Mouse (Mus musculus) stomach, embryonic 16.5 days (tissue): ENCODE measurements around the gene Ppih. TPM values are rescaled to one million over a fixed set of nuclear protein-coding genes. Genes with fewer than 3 reads are reported as not detected.
A peak's percentile ranks its signal among the peaks of the same experiment; 100 is the strongest.

Experiments
- ATAC-seq: fragments of 200-750 bp; cut with Nextera tagmentation; 2 replicates; pipeline ENCODE4 v1.8.0; 2017; ENCODE audit warnings: moderate number of reproducible peaks, moderate TSS enrichment; ENCODE audit not compliant: insufficient read depth, low FRiP score
- H3K27ac ChIP-seq: fragments of 300-500 bp; sonication (generic); 2 replicates; pipeline ENCODE4 v1.5.1; 2014; ENCODE audit warnings: low read length
- H3K27me3 ChIP-seq: fragments of 300-500 bp; sonication (generic); 2 replicates; pipeline ENCODE4 v1.6.1; 2014; ENCODE audit warnings: low read length, control low read depth, mixed read lengths; ENCODE audit not compliant: control insufficient read depth, insufficient read depth
- H3K36me3 ChIP-seq: fragments of 300-500 bp; sonication (generic); 2 replicates; pipeline ENCODE4 v1.6.1; 2014; ENCODE audit warnings: low read length; ENCODE audit not compliant: control insufficient read depth, insufficient read depth
- H3K4me1 ChIP-seq: fragments of 300-500 bp; sonication (generic); 2 replicates; pipeline ENCODE4 v1.6.1; 2014; ENCODE audit warnings: low read length, control low read depth, mixed read lengths; ENCODE audit not compliant: control insufficient read depth, insufficient read depth
- H3K4me2 ChIP-seq: fragments of 300-500 bp; sonication (generic); 2 replicates; pipeline ENCODE4 v1.6.1; 2014; ENCODE audit warnings: low read depth, low read length, mixed read lengths
- H3K4me3 ChIP-seq: fragments of 300-500 bp; sonication (generic); replicated peaks from 2 replicates; pipeline ENCODE4 v1.5.1; 2014; ENCODE audit warnings: mild to moderate bottlenecking, low read length
- H3K9ac ChIP-seq: fragments of 300-500 bp; sonication (generic); 2 replicates; pipeline ENCODE4 v1.6.1; 2014; ENCODE audit warnings: low read length
- H3K9me3 ChIP-seq: fragments of 300-500 bp; sonication (generic); replicated peaks from 2 replicates; pipeline ENCODE4 v1.6.1; 2016; ENCODE audit warnings: low read length, control low read depth; ENCODE audit not compliant: control insufficient read depth
- WGBS: fragments of 180-500 bp; shearing (Covaris S2); extraction: QIAGEN DNeasy Blood & Tissue Kit; methylation state at CpG from one replicate; pipeline ENCODE4 v1.1.7; 2014; 5-methylcytosine and 5-hydroxymethylcytosine counted together
- polyA plus RNA-seq: library from polyadenylated mRNA; unstranded; fragments of >200 nt; fragmentation: Nextera tagmentation; extraction: Ambion mirVana; gene quantifications from 2 replicates; pipeline ENCODE4 v1.2.1, GENCODE M21; 2015

Gene Ppih
- polyA plus RNA-seq, 1 experiment from 2014 or later = 70.6 TPM

- H3K4me3 ChIP-seq = no peak overlapping the region
- ATAC-seq = no peak
- no peak overlapping the region for H3K27ac ChIP-seq
- H3K27me3 ChIP-seq = no peaks in the 10 kb centered on the region
- no peaks in the 10 kb centered on the region for H3K9me3 ChIP-seq
- H3K4me2 ChIP-seq = no peak overlapping the region
- H3K9ac ChIP-seq = no peak overlapping the region
- H3K4me1 ChIP-seq = no peaks in the 10 kb centered on the region
- no peaks in the 10 kb centered on the region for H3K36me3 ChIP-seq
- whole genome bisulfite sequencing = 87% methylated on average over 6 of the region's 6 CpGs
These were observed 13.1 kb upstream of the Ppih start for GRCm38 (mm10) chr4:119333487-119333886.

GRCm38 (mm10) chr4:119320896-119321550 lies 677 bp upstream of the Ppih start:
- Histone ChIP-seq H3K9ac (peak overlapping the region; percentile 79), H3K27me3 (no peaks in the 10 kb centered on the region; the same call in 1 of the 2 replicates), H3K9me3 (no peaks in the 10 kb centered on the region), H3K4me3 (peak overlapping the region; percentile 81), H3K27ac (peak overlapping the region; percentile 86), H3K36me3 (no peaks in the 10 kb centered on the region), H3K4me2 (peak overlapping the region; percentile 90), H3K4me1 (peaks cover 16% of the 10 kb centered on the region)
- ATAC-seq = peak; percentile 41; the same call in 1 of the 2 replicates
- 28% methylated on average over 10 of the region's 10 CpGs for whole genome bisulfite sequencing

- no peaks in the 10 kb centered on the region for H3K36me3 ChIP-seq
- H3K4me3 ChIP-seq = no peak overlapping the region
- no peak overlapping the region for H3K9ac ChIP-seq
- no peak overlapping the region for H3K27ac ChIP-seq
- WGBS = 81% methylated on average over 1 of the region's 1 CpGs
- H3K27me3 ChIP-seq = no peaks in the 10 kb centered on the region
- no peaks in the 10 kb centered on the region for H3K4me1 ChIP-seq
- ATAC-seq = no peak
- no peaks in the 10 kb centered on the region for H3K9me3 ChIP-seq
- H3K4me2 ChIP-seq = no peak overlapping the region
These were observed 6.6 kb downstream of the Ppih start for GRCm38 (mm10) chr4:119313756-119314155.

- Histone ChIP-seq H3K27ac (no peak overlapping the region), H3K36me3 (0 out of 2 replicates have a peak, but pooled peaks cover 2% of the 10 kb centered on the region), H3K4me3 (no peak overlapping the region), H3K27me3 (no peaks in the 10 kb centered on the region), H3K9me3 (no peaks in the 10 kb centered on the region), H3K4me2 (no peak overlapping the region), H3K9ac (no peak overlapping the region), H3K4me1 (no peaks in the 10 kb centered on the region)
- ATAC-seq = no peak
- WGBS = 83% methylated on average over 5 of the region's 5 CpGs
These were observed 14.9 kb downstream of the Ppih start for GRCm38 (mm10) chr4:119305418-119305817.

GRCm38 (mm10) chr4:119303291-119303690 lies 17.1 kb downstream of the Ppih start:
- Histone ChIP-seq H3K36me3 (0 out of 2 replicates have a peak, but pooled peaks cover 2% of the 10 kb centered on the region), H3K27me3 (no peaks in the 10 kb centered on the region), H3K9ac (no peak overlapping the region), H3K4me3 (no peak overlapping the region), H3K4me1 (no peaks in the 10 kb centered on the region), H3K9me3 (no peaks in the 10 kb centered on the region), H3K4me2 (no peak overlapping the region), H3K27ac (no peak overlapping the region)
- ATAC-seq = no peak
- WGBS = 87% methylated on average over 8 of the region's 8 CpGs

- Histone ChIP-seq H3K4me3 (no peak overlapping the region), H3K9me3 (no peaks in the 10 kb centered on the region), H3K36me3 (no peaks in the 10 kb centered on the region), H3K9ac (no peak overlapping the region), H3K4me1 (no peaks in the 10 kb centered on the region), H3K4me2 (no peak overlapping the region), H3K27me3 (no peaks in the 10 kb centered on the region), H3K27ac (no peak overlapping the region)
- ATAC-seq = no peak
- 76% methylated on average over 3 of the region's 3 CpGs for WGBS
These were observed 18.6 kb downstream of the Ppih start for GRCm38 (mm10) chr4:119301777-119302176.

GRCm38 (mm10) chr4:119300761-119301160 lies 19.6 kb downstream of the Ppih start:
- Histone ChIP-seq H3K9me3 (no peaks in the 10 kb centered on the region), H3K27me3 (no peaks in the 10 kb centered on the region), H3K9ac (no peak overlapping the region), H3K4me3 (no peak overlapping the region), H3K4me1 (no peaks in the 10 kb centered on the region; the same call in 1 of the 2 replicates), H3K4me2 (no peak overlapping the region), H3K27ac (no peak overlapping the region), H3K36me3 (no peaks in the 10 kb centered on the region)
- ATAC-seq = no peak
- 93% methylated on average over 3 of the region's 3 CpGs for WGBS

- no peak overlapping the region for H3K4me3 ChIP-seq
- 62% methylated on average over 2 of the region's 2 CpGs for WGBS
- H3K4me2 ChIP-seq = no peak overlapping the region
- no peaks in the 10 kb centered on the region for H3K9me3 ChIP-seq
- no peaks in the 10 kb centered on the region for H3K27me3 ChIP-seq
- peaks cover 7% of the 10 kb centered on the region; the same call in 1 of the 2 replicates for H3K4me1 ChIP-seq
- no peak for ATAC-seq
- no peak overlapping the region for H3K27ac ChIP-seq
- H3K9ac ChIP-seq = no peak overlapping the region
- H3K36me3 ChIP-seq = no peaks in the 10 kb centered on the region
These were observed 23.0 kb downstream of the Ppih start for GRCm38 (mm10) chr4:119297361-119297760.

GRCm38 (mm10) chr4:119295134-119295453 lies 25.3 kb downstream of the Ppih start:
- Histone ChIP-seq H3K4me3 (peak overlapping the region; percentile 71), H3K27me3 (no peaks in the 10 kb centered on the region), H3K4me1 (peaks cover 15% of the 10 kb centered on the region), H3K4me2 (peak overlapping the region; percentile 83), H3K27ac (peak overlapping the region; percentile 97), H3K9ac (peak overlapping the region; percentile 94), H3K9me3 (no peaks in the 10 kb centered on the region), H3K36me3 (0 out of 2 replicates have a peak, but pooled peaks cover 4% of the 10 kb centered on the region)
- WGBS = 6% methylated on average over 6 of the region's 6 CpGs
- ATAC-seq = no peak
